Mouse (Mus musculus) cerebellum, adult 2 months (tissue): ENCODE results near the gene Sf3a3.

ENCODE experiments used
- CTCF ChIP-seq: fragments of 200-500 bp; IDR thresholded peaks from 2 replicates; pipeline ENCODE4 v1.5.1; 2011; ENCODE audit warnings: low read depth, mild to moderate bottlenecking, control low read depth, low read length, moderate library complexity, borderline replicate concordance; ENCODE audit not compliant: insufficient read depth
- POLR2A ChIP-seq: fragments of 200-500 bp; IDR thresholded peaks from 2 replicates; pipeline ENCODE4 v1.6.1; 2011; ENCODE audit warnings: low read length, control low read depth, borderline replicate concordance; ENCODE audit not compliant: insufficient read depth

DNA sequence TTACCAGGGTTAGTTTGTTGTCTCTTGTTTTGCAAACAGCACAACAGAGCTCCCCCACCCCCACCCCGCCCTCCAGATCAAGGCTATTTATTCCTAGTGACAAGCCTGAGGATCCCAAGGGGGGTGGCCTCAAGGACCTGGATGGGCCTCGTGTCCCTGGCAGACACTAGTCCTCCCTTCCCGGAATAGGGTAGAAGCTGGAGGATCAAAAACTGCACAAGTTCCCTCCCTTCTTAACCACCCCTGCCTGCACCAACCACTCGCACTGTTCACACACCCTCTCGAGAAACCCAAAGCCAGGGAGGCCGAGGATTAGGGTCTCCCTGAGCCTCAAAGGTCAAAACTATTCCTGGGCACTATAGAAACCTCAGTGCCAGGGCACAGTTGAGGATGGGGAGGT lies 14.8 kb upstream of the Sf3a3 start:
- TF ChIP-seq CTCF (no peak), POLR2A (no peak)
